Mouse (Mus musculus): ENCODE measurements at regions not wholly inside any gene's neighbourhood (a gene's known extent, or its start where the extent isn't known, plus 50 kb on each side); places are given as distances from the start of the nearest gene placed in this dataset.
A peak's percentile ranks its signal among the peaks of the same experiment; 100 is the strongest.

GRCm38 (mm10) chr7:111420698-111421097, 337.9 kb upstream of the Eif4g2 start:
- no peak for DNase-seq (ENCODE audit: low spot score in 2 of 2)

DNA sequence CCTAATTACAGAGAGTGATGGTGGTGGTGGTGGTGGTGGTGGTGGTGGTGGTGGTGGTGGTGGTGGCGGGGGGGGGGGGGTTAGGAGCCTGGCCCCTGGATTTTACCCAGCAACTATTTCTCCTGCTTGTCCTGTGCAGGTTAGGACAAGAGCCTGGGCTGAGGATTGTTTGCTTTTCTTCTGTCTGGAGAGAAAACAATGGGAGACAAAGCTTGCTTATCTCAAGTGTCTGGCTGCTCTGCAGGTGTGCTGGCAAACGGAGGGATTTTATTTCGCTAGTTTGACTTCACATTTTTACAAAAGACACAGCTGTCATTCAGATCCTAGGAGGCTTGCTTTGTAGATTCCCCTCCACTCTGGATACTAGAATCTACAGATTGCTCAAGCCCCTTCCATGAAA, 334.9 kb upstream of the Eif4g2 start:
- no peak for DNase-seq (ENCODE audit: low spot score in 2 of 2)

DNA sequence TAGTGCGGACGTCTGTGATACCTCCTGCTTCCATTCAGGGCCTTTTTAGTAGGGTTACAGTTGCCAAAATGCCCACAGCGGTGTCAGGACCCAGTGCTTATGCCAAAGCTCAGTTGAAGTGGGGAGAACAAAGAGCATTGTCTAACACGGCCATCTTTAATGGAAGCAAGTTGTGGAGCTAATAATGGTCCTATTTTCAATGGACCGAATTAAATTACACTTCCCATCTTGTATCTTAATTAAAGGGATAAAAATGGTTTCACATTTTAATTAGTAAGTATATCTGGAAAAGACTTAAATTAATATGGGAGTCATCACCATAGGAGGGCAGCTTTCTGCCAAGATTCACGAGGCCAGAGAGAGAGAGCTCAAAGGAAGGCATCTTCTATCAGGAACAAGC, 333.2 kb upstream of the Eif4g2 start:
- DNase-seq (ENCODE audit: low spot score in 2 of 2): no peak

- no peak for DNase-seq (ENCODE audit: low spot score in 2 of 2)
These were observed 330.9 kb upstream of the Eif4g2 start for GRCm38 (mm10) chr7:111413745-111414144.

DNA sequence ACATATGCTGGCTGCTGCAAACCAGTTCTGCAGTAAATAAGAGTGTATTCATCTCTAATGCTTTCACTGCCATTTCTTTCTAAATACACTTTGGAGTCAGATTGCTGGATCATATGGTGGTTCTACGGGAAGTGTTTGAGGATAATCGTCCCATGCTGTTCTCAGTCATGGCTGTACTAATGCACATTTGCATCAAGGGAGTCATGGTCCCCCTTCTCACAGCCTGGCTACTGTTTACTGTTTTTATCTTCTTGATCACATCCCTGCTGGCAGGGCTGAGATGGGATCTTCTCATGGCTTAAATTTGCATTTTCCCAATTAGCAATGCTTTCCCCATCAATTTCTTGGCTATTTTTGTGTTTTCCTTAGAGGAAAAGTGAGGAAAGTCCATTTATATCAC, 330.1 kb upstream of the Eif4g2 start:
- no peak for DNase-seq (ENCODE audit: low spot score in 2 of 2)

- peak in 1 of 2 experiments; percentile 11 for DNase-seq (ENCODE audit: low spot score in 2 of 2)
These were observed 328.6 kb upstream of the Eif4g2 start for GRCm38 (mm10) chr7:111411386-111411960.

- DNase-seq (ENCODE audit: low spot score in 2 of 2): no peak
These were observed 313.1 kb upstream of the Eif4g2 start for GRCm38 (mm10) chr7:111395972-111396371.

DNA sequence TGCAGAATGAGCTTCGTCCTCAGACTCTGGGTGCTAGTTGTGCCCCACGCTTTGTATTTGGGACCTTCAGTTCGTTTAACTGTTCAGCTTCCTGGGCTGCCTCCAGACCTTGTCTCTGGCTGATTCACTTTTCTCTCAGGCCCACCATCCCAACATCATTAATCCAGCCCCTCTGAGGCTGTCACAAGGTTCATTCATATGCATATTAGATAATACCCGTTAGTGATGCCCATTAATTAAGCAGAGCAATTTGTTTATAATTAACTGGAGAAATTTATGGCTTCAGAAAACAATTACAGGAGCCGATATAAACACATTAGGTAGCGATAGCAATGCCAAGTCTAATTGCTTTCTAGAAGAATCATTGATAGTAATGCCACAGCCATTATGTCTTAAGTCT, 312.3 kb upstream of the Eif4g2 start:
- DNase-seq (ENCODE audit: low spot score in 2 of 2): no peak

- no peak for DNase-seq (ENCODE audit: low spot score in 2 of 2)
These were observed 311.0 kb upstream of the Eif4g2 start for GRCm38 (mm10) chr7:111393846-111394245.

DNA sequence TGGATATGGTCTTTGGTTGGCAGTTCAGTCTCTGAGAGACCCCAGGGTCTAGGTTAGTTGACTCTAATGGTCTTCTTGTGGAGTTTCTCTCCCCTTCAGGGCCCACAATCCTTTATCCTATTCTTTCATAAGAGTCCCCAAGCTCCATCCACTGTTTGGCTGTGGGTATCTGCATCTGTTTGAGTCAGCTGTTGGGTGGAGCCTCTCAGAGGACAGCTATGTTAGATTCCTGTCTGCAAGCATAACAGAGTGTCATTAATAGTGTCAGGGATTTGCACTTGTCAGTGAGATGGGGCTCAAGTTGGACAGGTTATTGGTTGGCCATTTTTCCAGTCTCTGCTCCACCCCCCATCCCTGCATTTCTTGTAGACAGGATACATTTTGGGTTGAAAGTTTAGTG, 306.9 kb upstream of the Eif4g2 start:
- DNase-seq (ENCODE audit: low spot score in 2 of 2): no peak

DNA sequence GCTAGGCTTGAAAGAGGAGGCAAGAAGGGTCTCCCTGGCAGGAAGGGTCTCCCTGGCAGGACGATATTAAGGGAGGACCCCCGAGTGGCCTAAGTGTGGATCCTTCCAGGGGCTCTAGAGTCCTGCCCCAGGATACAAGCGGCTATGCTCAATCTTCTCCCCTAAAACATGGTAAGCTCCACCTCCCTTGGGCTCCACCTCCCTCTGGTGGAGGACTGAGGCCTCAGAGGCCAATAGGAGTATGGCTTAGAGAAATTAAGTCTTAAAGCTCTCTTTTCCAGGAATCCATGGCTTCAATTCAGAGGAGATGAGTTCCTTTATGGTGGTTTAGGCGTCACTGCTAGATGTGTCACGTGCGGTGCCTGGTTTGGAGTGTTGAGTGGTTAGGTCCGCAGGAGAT, 291.7 kb upstream of the Eif4g2 start:
- no peak for DNase-seq (ENCODE audit: low spot score in 2 of 2)

DNA sequence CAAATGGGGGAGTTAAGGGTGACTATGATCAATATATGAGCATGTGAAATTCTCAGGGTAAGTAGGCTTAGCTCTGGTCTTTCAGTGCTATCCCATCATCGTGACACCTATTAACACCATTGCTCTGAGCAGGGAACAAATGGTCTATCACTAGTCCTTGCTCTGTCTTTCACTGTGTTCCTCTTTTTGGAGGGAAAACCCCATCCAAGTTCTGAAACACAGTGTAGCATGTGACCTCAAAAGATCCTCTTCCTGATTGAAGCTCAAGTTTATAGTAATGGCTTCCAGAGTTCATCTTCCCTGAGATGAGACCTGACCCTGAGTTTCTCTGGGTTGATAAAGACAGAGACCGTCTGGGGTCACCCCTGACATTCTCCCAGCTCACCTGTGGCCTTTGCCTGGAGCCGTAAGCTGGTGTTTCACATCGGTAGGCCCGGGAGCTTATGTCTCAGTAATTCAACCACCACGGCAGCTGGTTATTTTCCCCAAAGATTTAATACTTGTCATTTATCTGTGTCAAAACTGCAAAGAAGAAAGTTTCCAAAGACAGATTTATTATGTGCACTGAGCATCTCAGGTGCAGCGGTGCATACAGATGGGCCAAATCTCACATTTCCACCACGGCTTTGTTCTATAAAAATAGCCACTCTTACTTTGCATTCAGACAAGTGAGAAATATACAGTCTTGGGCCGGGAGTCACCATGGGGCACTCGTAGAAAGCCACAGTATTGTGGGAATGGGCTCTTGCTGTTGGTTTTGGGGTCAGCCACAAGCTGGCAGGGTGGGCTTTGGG, 290.7 kb upstream of the Eif4g2 start:
- no peak for DNase-seq (ENCODE audit: low spot score in 2 of 2)

- DNase-seq (ENCODE audit: low spot score in 2 of 2): no peak
These were observed 287.6 kb upstream of the Eif4g2 start for GRCm38 (mm10) chr7:111370421-111370887.

- no peak for DNase-seq (ENCODE audit: low spot score in 2 of 2)
These were observed 285.6 kb upstream of the Eif4g2 start for GRCm38 (mm10) chr7:111368296-111369004.

GRCm38 (mm10) chr7:111366951-111367653, 284.3 kb upstream of the Eif4g2 start:
- DNase-seq (ENCODE audit: low spot score in 2 of 2): no peak

GRCm38 (mm10) chr7:111365384-111365783, 282.6 kb upstream of the Eif4g2 start:
- DNase-seq (ENCODE audit: low spot score in 2 of 2): no peak

DNA sequence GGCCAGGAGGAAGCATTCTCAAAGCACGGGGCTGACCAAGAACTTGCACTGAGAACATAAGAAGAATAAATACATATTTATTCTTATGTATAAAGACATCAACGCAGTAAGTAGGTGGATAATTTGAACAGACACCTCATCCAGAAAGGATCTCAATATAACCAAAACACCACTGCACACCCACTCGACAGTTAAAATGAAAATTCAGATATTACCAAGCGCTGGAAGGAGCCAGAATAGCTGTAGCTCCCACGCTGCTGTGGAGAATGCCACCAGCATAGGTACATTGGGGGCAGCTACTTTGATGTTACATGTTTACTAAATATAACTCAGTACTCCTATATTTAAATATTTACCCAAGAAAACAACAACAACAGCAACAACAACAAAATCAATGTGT, 280.4 kb upstream of the Eif4g2 start:
- no peak for DNase-seq (ENCODE audit: low spot score in 2 of 2)

DNA sequence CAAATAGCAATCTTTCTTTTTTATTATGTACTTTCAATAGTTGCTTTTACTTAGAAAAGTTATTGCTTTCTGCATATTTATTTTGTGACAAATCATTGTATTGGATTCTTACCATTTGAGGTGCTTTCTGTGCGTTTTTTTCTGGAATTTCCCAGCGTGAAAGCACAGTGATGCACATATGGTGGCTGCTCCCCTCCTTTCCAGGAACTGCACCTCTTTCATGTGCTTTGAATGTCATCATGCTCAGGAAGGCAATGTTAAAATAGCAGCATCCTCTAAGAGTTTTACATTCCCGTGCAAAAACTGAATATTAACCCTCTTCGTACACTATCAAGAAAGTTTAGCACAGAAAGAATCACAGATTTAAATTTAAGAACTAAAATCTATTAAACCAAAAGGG, 279.8 kb upstream of the Eif4g2 start:
- DNase-seq (ENCODE audit: low spot score in 2 of 2): no peak

DNA sequence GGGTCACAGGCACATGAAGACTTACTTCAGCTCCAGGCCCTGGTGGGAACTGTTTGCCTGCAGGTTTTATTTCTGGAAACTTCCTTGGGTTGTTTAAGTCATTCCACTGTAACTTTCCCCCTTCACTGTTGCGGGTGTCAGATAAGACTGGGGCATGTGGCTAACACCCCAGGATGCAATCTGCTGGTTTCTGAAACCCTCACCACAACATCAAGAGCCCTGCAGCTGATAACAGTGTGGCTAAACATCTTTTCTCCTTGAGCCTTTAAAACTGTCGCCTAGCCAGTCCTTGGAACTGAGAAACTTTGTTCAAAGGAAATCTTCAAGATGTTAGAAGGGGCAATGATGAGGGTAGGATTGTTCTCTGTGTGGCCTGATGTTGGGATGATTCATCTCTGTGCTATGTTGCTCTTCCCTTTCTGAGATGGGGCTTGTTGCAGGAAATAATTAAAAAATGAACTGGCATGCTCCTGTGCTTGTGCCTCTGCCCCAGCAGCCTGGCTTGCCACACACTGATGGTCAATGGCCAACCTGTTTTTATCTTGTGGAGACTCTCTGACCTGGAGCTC, 272.3 kb upstream of the Eif4g2 start:
- no peak for DNase-seq (ENCODE audit: low spot score in 2 of 2)

GRCm38 (mm10) chr7:111354066-111354465, 271.2 kb upstream of the Eif4g2 start:
- no peak for DNase-seq (ENCODE audit: low spot score in 2 of 2)

GRCm38 (mm10) chr7:111352176-111352575, 269.3 kb upstream of the Eif4g2 start:
- DNase-seq (ENCODE audit: low spot score in 2 of 2): no peak

- no peak for DNase-seq (ENCODE audit: low spot score in 2 of 2)
These were observed 262.3 kb upstream of the Eif4g2 start for GRCm38 (mm10) chr7:111345117-111345516.

Measured in frontal cortex, postnatal 14 days (tissue).